Mouse (Mus musculus) G1E (cell line): Measurements from ENCODE around the gene Kctd2.

Experiments
- CTCF ChIP-seq: IDR thresholded peaks from 2 replicates; pipeline ENCODE4 v1.5.1; 2012; ENCODE audit warnings: low read depth, low read length, inconsistent platforms, mixed read lengths
- GATA1 ChIP-seq: IDR thresholded peaks from 2 replicates; pipeline ENCODE4 v1.6.1; 2012; ENCODE audit warnings: borderline replicate concordance, low read length, inconsistent platforms, mixed read lengths
- POLR2AphosphoS5 ChIP-seq: IDR thresholded peaks from 2 replicates; pipeline ENCODE4 v1.6.1; 2012; ENCODE audit warnings: low read depth, low read length, inconsistent platforms; ENCODE audit not compliant: insufficient replicate concordance
- TAL1 ChIP-seq: conservative IDR thresholded peaks from 2 replicates; pipeline ENCODE4 v1.6.1; 2012; ENCODE audit warnings: low read depth, low read length, inconsistent platforms, mixed read lengths

DNA sequence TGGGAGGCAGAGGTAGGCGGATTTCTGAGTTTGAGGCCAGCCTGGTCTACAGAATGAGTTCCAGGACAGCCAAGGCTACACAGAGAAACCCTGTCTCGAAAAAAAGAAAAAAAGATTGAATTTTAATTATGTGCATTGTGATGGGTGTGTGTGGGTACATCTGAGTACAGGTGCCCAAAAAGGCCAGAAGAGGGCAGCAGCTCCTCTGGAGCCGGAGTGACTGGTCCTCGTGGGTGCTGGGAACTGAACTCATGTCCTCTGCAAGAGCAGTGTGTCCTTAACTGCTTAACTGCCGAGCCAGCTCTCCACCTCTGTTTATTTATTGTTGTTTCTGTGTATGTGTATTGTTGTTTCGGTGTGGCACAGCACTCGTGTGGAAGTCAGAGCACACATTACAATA, 42.1 kb upstream of the Kctd2 start:
- TF ChIP-seq CTCF, result no peak
- TF ChIP-seq TAL1, result no peak
- no peak for TF ChIP-seq POLR2AphosphoS5
- no peak for TF ChIP-seq GATA1
